Mouse (Mus musculus): ENCODE data around the gene Pqlc3. TPM values are rescaled to one million over a fixed set of nuclear protein-coding genes. Genes with fewer than 3 reads are reported as not detected.

The Pqlc3 gene
- 1.8 and 2.0 TPM in 2 replicates for polyA plus RNA-seq (2012; rRNA removed)

- peak within 1 kb of the TSS; percentile 74 for H3K4me3 ChIP-seq (ENCODE audit: control insufficient read depth, low read depth, low read length)
- no peak for TF ChIP-seq POLR2A (IDR thresholded peaks at IDR 0.05; ENCODE audit: control insufficient read depth, low read depth, low read length)
- no peak for TF ChIP-seq CTCF (IDR thresholded peaks at IDR 0.05; ENCODE audit: control insufficient read depth, insufficient read depth, insufficient replicate concordance, low read depth, low read length)
- no peaks in the 10 kb centered on the region for H3K36me3 ChIP-seq (ENCODE audit: control insufficient read depth, insufficient read depth, low read length)
- no peak within 1 kb of the TSS; the same call in 1 of the 2 replicates for H3K27ac ChIP-seq (ENCODE audit: control insufficient read depth, insufficient read depth, low read depth, low read length)
- H3K27me3 ChIP-seq (ENCODE audit: control insufficient read depth, insufficient read depth, low read length), result no peaks in the 10 kb centered on the region
- H3K4me1 ChIP-seq (ENCODE audit: control insufficient read depth, insufficient read depth, low read length), result peaks cover 9% of the 10 kb centered on the region
These were observed at the start of gene Pqlc3 for GRCm38 (mm10) chr12:16999739-17000497. Gene Pqlc3, minus strand, starts transcription at chr12:17000408.

GRCm38 (mm10) chr12:17049796-17050195 lies 49.6 kb upstream of the Pqlc3 start:
- Histone ChIP-seq H3K4me1 (ENCODE audit: control insufficient read depth, insufficient read depth, low read length) (no peaks in the 10 kb centered on the region), H3K27ac (ENCODE audit: control insufficient read depth, insufficient read depth, low read depth, low read length) (no peak overlapping the region), H3K36me3 (ENCODE audit: control insufficient read depth, insufficient read depth, low read length) (no peaks in the 10 kb centered on the region), H3K27me3 (ENCODE audit: control insufficient read depth, insufficient read depth, low read length) (no peaks in the 10 kb centered on the region), H3K4me3 (ENCODE audit: control insufficient read depth, low read depth, low read length) (no peak overlapping the region)
- TF ChIP-seq CTCF (IDR thresholded peaks at IDR 0.05; ENCODE audit: control insufficient read depth, insufficient read depth, insufficient replicate concordance, low read depth, low read length) (no peak), POLR2A (IDR thresholded peaks at IDR 0.05; ENCODE audit: control insufficient read depth, low read depth, low read length) (no peak)

- H3K27ac ChIP-seq (ENCODE audit: control insufficient read depth, insufficient read depth, low read depth, low read length), result no peak overlapping the region
These were observed 48.9 kb upstream of the Pqlc3 start for GRCm38 (mm10) chr12:17048979-17049612.

GRCm38 (mm10) chr12:17043311-17043710 lies 43.1 kb upstream of the Pqlc3 start:
- no peak overlapping the region for H3K27ac ChIP-seq (ENCODE audit: control insufficient read depth, insufficient read depth, low read depth, low read length)
- H3K4me1 ChIP-seq (ENCODE audit: control insufficient read depth, insufficient read depth, low read length), result no peaks in the 10 kb centered on the region
- no peaks in the 10 kb centered on the region for H3K36me3 ChIP-seq (ENCODE audit: control insufficient read depth, insufficient read depth, low read length)
- no peak overlapping the region for H3K4me3 ChIP-seq (ENCODE audit: control insufficient read depth, low read depth, low read length)
- no peak for TF ChIP-seq CTCF (IDR thresholded peaks at IDR 0.05; ENCODE audit: control insufficient read depth, insufficient read depth, insufficient replicate concordance, low read depth, low read length)
- no peak for TF ChIP-seq POLR2A (IDR thresholded peaks at IDR 0.05; ENCODE audit: control insufficient read depth, low read depth, low read length)
- no peaks in the 10 kb centered on the region for H3K27me3 ChIP-seq (ENCODE audit: control insufficient read depth, insufficient read depth, low read length)

More at GRCm38 (mm10) chr12:17048979-17049612, 48.9 kb upstream of the Pqlc3 start:
- Histone ChIP-seq H3K36me3 (ENCODE audit: control insufficient read depth, insufficient read depth, low read length) (no peaks in the 10 kb centered on the region), H3K4me1 (ENCODE audit: control insufficient read depth, insufficient read depth, low read length) (no peaks in the 10 kb centered on the region), H3K4me3 (ENCODE audit: control insufficient read depth, low read depth, low read length) (no peak overlapping the region), H3K27me3 (ENCODE audit: control insufficient read depth, insufficient read depth, low read length) (no peaks in the 10 kb centered on the region)
- TF ChIP-seq CTCF (IDR thresholded peaks at IDR 0.05; ENCODE audit: control insufficient read depth, insufficient read depth, insufficient replicate concordance, low read depth, low read length) (no peak), POLR2A (IDR thresholded peaks at IDR 0.05; ENCODE audit: control insufficient read depth, low read depth, low read length) (no peak)

- Histone ChIP-seq H3K27ac (ENCODE audit: control insufficient read depth, insufficient read depth, low read depth, low read length) (no peak overlapping the region), H3K4me1 (ENCODE audit: control insufficient read depth, insufficient read depth, low read length) (no peaks in the 10 kb centered on the region), H3K27me3 (ENCODE audit: control insufficient read depth, insufficient read depth, low read length) (no peaks in the 10 kb centered on the region), H3K36me3 (ENCODE audit: control insufficient read depth, insufficient read depth, low read length) (no peaks in the 10 kb centered on the region), H3K4me3 (ENCODE audit: control insufficient read depth, low read depth, low read length) (no peak overlapping the region)
- TF ChIP-seq CTCF (IDR thresholded peaks at IDR 0.05; ENCODE audit: control insufficient read depth, insufficient read depth, insufficient replicate concordance, low read depth, low read length), result no peak
- TF ChIP-seq POLR2A (IDR thresholded peaks at IDR 0.05; ENCODE audit: control insufficient read depth, low read depth, low read length), result no peak
These were observed 40.4 kb upstream of the Pqlc3 start for GRCm38 (mm10) chr12:17040567-17040966.

- TF ChIP-seq CTCF (IDR thresholded peaks at IDR 0.05; ENCODE audit: control insufficient read depth, insufficient read depth, insufficient replicate concordance, low read depth, low read length), result no peak
- no peak for TF ChIP-seq POLR2A (IDR thresholded peaks at IDR 0.05; ENCODE audit: control insufficient read depth, low read depth, low read length)
- H3K27me3 ChIP-seq (ENCODE audit: control insufficient read depth, insufficient read depth, low read length), result no peaks in the 10 kb centered on the region
- H3K4me1 ChIP-seq (ENCODE audit: control insufficient read depth, insufficient read depth, low read length), result no peaks in the 10 kb centered on the region
- no peaks in the 10 kb centered on the region for H3K36me3 ChIP-seq (ENCODE audit: control insufficient read depth, insufficient read depth, low read length)
- no peak overlapping the region for H3K4me3 ChIP-seq (ENCODE audit: control insufficient read depth, low read depth, low read length)
- H3K27ac ChIP-seq (ENCODE audit: control insufficient read depth, insufficient read depth, low read depth, low read length), result no peak overlapping the region
These were observed 39.2 kb upstream of the Pqlc3 start for GRCm38 (mm10) chr12:17039415-17039814.

- H3K36me3 ChIP-seq (ENCODE audit: control insufficient read depth, insufficient read depth, low read length), result no peaks in the 10 kb centered on the region
- H3K4me3 ChIP-seq (ENCODE audit: control insufficient read depth, low read depth, low read length), result no peak overlapping the region
- no peaks in the 10 kb centered on the region for H3K27me3 ChIP-seq (ENCODE audit: control insufficient read depth, insufficient read depth, low read length)
- TF ChIP-seq CTCF (IDR thresholded peaks at IDR 0.05; ENCODE audit: control insufficient read depth, insufficient read depth, insufficient replicate concordance, low read depth, low read length), result no peak
- no peak for TF ChIP-seq POLR2A (IDR thresholded peaks at IDR 0.05; ENCODE audit: control insufficient read depth, low read depth, low read length)
- H3K27ac ChIP-seq (ENCODE audit: control insufficient read depth, insufficient read depth, low read depth, low read length), result no peak overlapping the region
- no peaks in the 10 kb centered on the region for H3K4me1 ChIP-seq (ENCODE audit: control insufficient read depth, insufficient read depth, low read length)
These were observed 38.0 kb upstream of the Pqlc3 start for GRCm38 (mm10) chr12:17038246-17038645.

Data from testis, adult 2 months (tissue).